9 mouse cellular contexts compared by ENCODE assay signal in genomic region chr5:73777282-73777921, GRCm38 (mm10).
DNase-seq lines count a peak whose midpoint lies in the region; ATAC-seq and TF ChIP-seq lines count a peak whose summit lies in the region.
"Had no signal": no experiment of that assay in that cellular context is flagged by ENCODE, and none has a peak within 500 bp of the region (broad histone marks: within the 10 kb centered on the region; RNA-seq: fewer than 3 reads in every experiment).

No protein-coding gene starts in this region.

- H3K9ac ChIP-seq in kidney, embryonic 14.5 days (ENCODE audit: low read depth, low read length), result no peak overlapping the region
- H3K9ac ChIP-seq in liver, postnatal 0 days (replicated peaks), result no peak overlapping the region
- H3K9ac ChIP-seq: liver, embryonic 14.5 days had no signal

- DNase-seq in adrenal gland, postnatal 14 days, result peak; percentile 37
- DNase-seq in adrenal gland, postnatal 4 days (ENCODE audit: low spot score in 2 of 2), result no peak
- peak; percentile 80 for DNase-seq in gastrocnemius, postnatal 25 days
- DNase-seq in ovary, postnatal 10 days (ENCODE audit: low spot score), result peak; percentile 17
- DNase-seq in thymus, postnatal 36 days, result no peak
- DNase-seq in thymus, postnatal 14 days, result no peak
- DNase-seq in liver, postnatal 0 days, result no peak

- no peak for TF ChIP-seq EP300 in liver, postnatal 0 days (IDR thresholded peaks at IDR 0.05; ENCODE audit: low read depth)

- H3K27me3 ChIP-seq in kidney, embryonic 14.5 days (ENCODE audit: control insufficient read depth, insufficient read depth, low read length), result no peaks in the 10 kb centered on the region
- H3K27me3 ChIP-seq in liver, postnatal 0 days (ENCODE audit: insufficient read depth, low read length), result no peaks in the 10 kb centered on the region

- ATAC-seq in kidney, embryonic 14.5 days (ENCODE audit: low FRiP score, low TSS enrichment), result peak; percentile 64; the same call in 1 of the 2 replicates
- ATAC-seq in liver, postnatal 0 days, result no peak

- H3K36me3 ChIP-seq in kidney, embryonic 14.5 days (ENCODE audit: control insufficient read depth, insufficient read depth, low read length), result no peaks in the 10 kb centered on the region
- no peaks in the 10 kb centered on the region for H3K36me3 ChIP-seq in liver, postnatal 0 days (replicated peaks; ENCODE audit: insufficient read depth, low read length)

- H3K9me3 ChIP-seq in kidney, embryonic 14.5 days (ENCODE audit: control insufficient read depth, low read length), result peaks cover 8% of the 10 kb centered on the region
- no peaks in the 10 kb centered on the region for H3K9me3 ChIP-seq in liver, postnatal 0 days (ENCODE audit: low read length)

- no peak for TF ChIP-seq CTCF in liver, postnatal 0 days (IDR thresholded peaks at IDR 0.05; ENCODE audit: low read depth)

- WGBS in kidney, embryonic 14.5 days, result 63% methylated on average over 9 of the region's 9 CpGs
- 78% methylated on average over 9 of the region's 9 CpGs for WGBS in liver, postnatal 0 days (ENCODE audit: insufficient replicate concordance)

- no peak overlapping the region for H3K27ac ChIP-seq in kidney, embryonic 14.5 days (ENCODE audit: low read depth, low read length)
- no peak overlapping the region for H3K27ac ChIP-seq in liver, postnatal 0 days (ENCODE audit: low read depth)
- H3K27ac ChIP-seq: liver, embryonic 14.5 days had no signal

- H3K4me3 ChIP-seq in kidney, embryonic 14.5 days (ENCODE audit: low read length), result no peak overlapping the region
- no peak overlapping the region for H3K4me3 ChIP-seq in liver, postnatal 0 days (ENCODE audit: low read depth, low read length)

- H3K4me2 ChIP-seq in kidney, embryonic 14.5 days (replicated peaks; ENCODE audit: low read depth, low read length), result no peak overlapping the region
- H3K4me2 ChIP-seq in liver, postnatal 0 days (ENCODE audit: low read depth, low read length), result no peak overlapping the region

- 0 out of 2 replicates have a peak, but pooled peaks cover 5% of the 10 kb centered on the region for H3K4me1 ChIP-seq in kidney, embryonic 14.5 days (ENCODE audit: control insufficient read depth, insufficient read depth, low read length)
- no peaks in the 10 kb centered on the region for H3K4me1 ChIP-seq in liver, postnatal 0 days (ENCODE audit: insufficient read depth)

Comparison
In these comparisons a context has a peak if more than half of its experiments do, and no peak if none do; other contexts are left out.
1. DNase-seq: peak in adrenal gland, postnatal 14 days (single experiment), gastrocnemius, postnatal 25 days (single experiment) and ovary, postnatal 10 days (single experiment); none in adrenal gland, postnatal 4 days (0 of 2), thymus, postnatal 36 days (0 of 2), thymus, postnatal 14 days (single experiment) and liver, postnatal 0 days (single experiment).